Mouse (Mus musculus): ENCODE data around the gene Alg14. TPM values are rescaled to one million over a fixed set of nuclear protein-coding genes. Genes with fewer than 3 reads are reported as not detected.
A peak's percentile ranks its signal among the peaks of the same experiment; 100 is the strongest.

Gene Alg14
- polyA plus RNA-seq, 1 experiment = 18.2 TPM

GRCm38 (mm10) chr3:121272577-121272976 lies 19.0 kb upstream of the Alg14 start:
- H3K4me1 ChIP-seq (ENCODE audit: control insufficient read depth, insufficient read depth, low read length) = no peaks in the 10 kb centered on the region
- H3K9me3 ChIP-seq (replicated peaks; ENCODE audit: control insufficient read depth, insufficient read depth, low read length, poor library complexity, severe bottlenecking) = no peaks in the 10 kb centered on the region
- TF ChIP-seq POLR2A (IDR thresholded peaks at IDR 0.05; ENCODE audit: insufficient read depth, low read length) (no peak), CTCF (IDR thresholded peaks at IDR 0.05; ENCODE audit: low read depth, low read length) (no peak), EP300 (IDR thresholded peaks at IDR 0.05; ENCODE audit: insufficient read depth, low read depth, low read length) (no peak)
- H3K36me3 ChIP-seq (ENCODE audit: control insufficient read depth, insufficient read depth, low read length, poor library complexity, severe bottlenecking) = no peaks in the 10 kb centered on the region
- peaks cover 1% of the 10 kb centered on the region; the same call in 1 of the 2 replicates for H3K27me3 ChIP-seq (ENCODE audit: control insufficient read depth, insufficient read depth, low read length, poor library complexity, severe bottlenecking)
- H3K9ac ChIP-seq (ENCODE audit: low read depth, poor library complexity, severe bottlenecking) = no peak overlapping the region
- no peak overlapping the region for H3K4me3 ChIP-seq (ENCODE audit: low read depth, low read length)
- no peak overlapping the region for H3K27ac ChIP-seq (ENCODE audit: insufficient read depth, low read length)

- Histone ChIP-seq H3K36me3 (ENCODE audit: control insufficient read depth, insufficient read depth, low read length, poor library complexity, severe bottlenecking) (no peaks in the 10 kb centered on the region), H3K27ac (ENCODE audit: insufficient read depth, low read length) (no peak overlapping the region), H3K4me3 (ENCODE audit: low read depth, low read length) (no peak overlapping the region), H3K9me3 (replicated peaks; ENCODE audit: control insufficient read depth, insufficient read depth, low read length, poor library complexity, severe bottlenecking) (no peaks in the 10 kb centered on the region), H3K27me3 (ENCODE audit: control insufficient read depth, insufficient read depth, low read length, poor library complexity, severe bottlenecking) (no peaks in the 10 kb centered on the region; the same call in 1 of the 2 replicates), H3K9ac (ENCODE audit: low read depth, poor library complexity, severe bottlenecking) (no peak overlapping the region), H3K4me1 (ENCODE audit: control insufficient read depth, insufficient read depth, low read length) (no peaks in the 10 kb centered on the region)
- TF ChIP-seq EP300 (IDR thresholded peaks at IDR 0.05; ENCODE audit: insufficient read depth, low read depth, low read length) (no peak), POLR2A (IDR thresholded peaks at IDR 0.05; ENCODE audit: insufficient read depth, low read length) (no peak), CTCF (IDR thresholded peaks at IDR 0.05; ENCODE audit: low read depth, low read length) (no peak)
These were observed 17.6 kb upstream of the Alg14 start for GRCm38 (mm10) chr3:121274010-121274409.

DNA sequence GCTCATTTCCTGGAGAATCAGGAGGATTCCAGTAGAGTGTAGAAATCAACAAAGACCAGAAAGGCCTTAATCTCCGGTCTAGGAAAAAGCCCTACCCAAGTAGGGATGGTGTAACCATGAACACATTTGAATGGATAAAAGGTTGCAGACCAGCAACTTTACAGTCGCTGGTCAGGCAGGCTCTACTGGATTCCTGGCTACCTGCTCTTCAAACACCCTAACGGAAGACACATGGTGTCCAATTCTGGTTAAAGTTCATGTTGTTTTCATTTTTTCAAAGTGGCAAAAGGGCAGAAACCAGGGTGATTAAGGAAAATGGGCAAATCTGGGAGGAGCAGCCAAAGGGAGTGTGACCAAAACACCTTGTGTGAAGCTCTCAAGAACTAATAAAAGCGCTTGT lies 14.6 kb upstream of the Alg14 start:
- Histone ChIP-seq H3K27me3 (ENCODE audit: control insufficient read depth, insufficient read depth, low read length, poor library complexity, severe bottlenecking) (no peaks in the 10 kb centered on the region; the same call in 1 of the 2 replicates), H3K9me3 (replicated peaks; ENCODE audit: control insufficient read depth, insufficient read depth, low read length, poor library complexity, severe bottlenecking) (no peaks in the 10 kb centered on the region), H3K27ac (ENCODE audit: insufficient read depth, low read length) (no peak overlapping the region), H3K4me1 (ENCODE audit: control insufficient read depth, insufficient read depth, low read length) (no peaks in the 10 kb centered on the region), H3K4me3 (ENCODE audit: low read depth, low read length) (no peak overlapping the region), H3K9ac (ENCODE audit: low read depth, poor library complexity, severe bottlenecking) (no peak overlapping the region), H3K36me3 (ENCODE audit: control insufficient read depth, insufficient read depth, low read length, poor library complexity, severe bottlenecking) (no peaks in the 10 kb centered on the region)
- TF ChIP-seq POLR2A (IDR thresholded peaks at IDR 0.05; ENCODE audit: insufficient read depth, low read length) = no peak
- no peak for TF ChIP-seq CTCF (IDR thresholded peaks at IDR 0.05; ENCODE audit: low read depth, low read length)
- TF ChIP-seq EP300 (IDR thresholded peaks at IDR 0.05; ENCODE audit: insufficient read depth, low read depth, low read length) = no peak

- no peaks in the 10 kb centered on the region; the same call in 1 of the 2 replicates for H3K27me3 ChIP-seq (ENCODE audit: control insufficient read depth, insufficient read depth, low read length, poor library complexity, severe bottlenecking)
- H3K9ac ChIP-seq (ENCODE audit: low read depth, poor library complexity, severe bottlenecking) = no peak overlapping the region
- H3K4me1 ChIP-seq (ENCODE audit: control insufficient read depth, insufficient read depth, low read length) = no peaks in the 10 kb centered on the region
- H3K27ac ChIP-seq (ENCODE audit: insufficient read depth, low read length) = no peak overlapping the region
- H3K4me3 ChIP-seq (ENCODE audit: low read depth, low read length) = no peak overlapping the region
- H3K9me3 ChIP-seq (replicated peaks; ENCODE audit: control insufficient read depth, insufficient read depth, low read length, poor library complexity, severe bottlenecking) = no peaks in the 10 kb centered on the region
- TF ChIP-seq EP300 (IDR thresholded peaks at IDR 0.05; ENCODE audit: insufficient read depth, low read depth, low read length) (no peak), CTCF (IDR thresholded peaks at IDR 0.05; ENCODE audit: low read depth, low read length) (no peak), POLR2A (IDR thresholded peaks at IDR 0.05; ENCODE audit: insufficient read depth, low read length) (no peak)
- H3K36me3 ChIP-seq (ENCODE audit: control insufficient read depth, insufficient read depth, low read length, poor library complexity, severe bottlenecking) = no peaks in the 10 kb centered on the region
These were observed 14.0 kb upstream of the Alg14 start for GRCm38 (mm10) chr3:121277557-121277956.

DNA sequence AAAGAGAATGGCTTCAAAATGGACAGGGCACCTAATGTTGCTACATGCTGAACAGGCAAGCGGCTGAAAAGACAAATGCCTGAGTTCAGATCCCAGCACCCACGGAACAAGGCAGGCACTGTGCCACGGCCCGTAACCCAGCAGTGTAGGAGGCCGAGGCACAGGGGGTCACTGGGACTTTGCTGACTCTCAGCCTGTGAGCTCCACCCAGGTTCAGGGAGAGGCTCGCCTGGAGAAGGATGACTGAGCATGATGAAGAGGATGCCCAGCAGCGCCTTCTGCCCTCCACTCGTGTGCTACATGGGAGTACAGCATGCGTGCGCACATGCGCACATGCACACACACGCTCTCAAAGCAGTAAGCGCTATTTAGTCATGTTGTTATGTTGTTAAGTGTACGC lies 11.9 kb upstream of the Alg14 start:
- TF ChIP-seq POLR2A (IDR thresholded peaks at IDR 0.05; ENCODE audit: insufficient read depth, low read length) (no peak), CTCF (IDR thresholded peaks at IDR 0.05; ENCODE audit: low read depth, low read length) (no peak), EP300 (IDR thresholded peaks at IDR 0.05; ENCODE audit: insufficient read depth, low read depth, low read length) (no peak)
- H3K36me3 ChIP-seq (ENCODE audit: control insufficient read depth, insufficient read depth, low read length, poor library complexity, severe bottlenecking) = no peaks in the 10 kb centered on the region
- H3K4me1 ChIP-seq (ENCODE audit: control insufficient read depth, insufficient read depth, low read length) = no peaks in the 10 kb centered on the region
- no peak overlapping the region for H3K27ac ChIP-seq (ENCODE audit: insufficient read depth, low read length)
- H3K9ac ChIP-seq (ENCODE audit: low read depth, poor library complexity, severe bottlenecking) = no peak overlapping the region
- H3K27me3 ChIP-seq (ENCODE audit: control insufficient read depth, insufficient read depth, low read length, poor library complexity, severe bottlenecking) = no peaks in the 10 kb centered on the region; the same call in 1 of the 2 replicates
- no peaks in the 10 kb centered on the region for H3K9me3 ChIP-seq (replicated peaks; ENCODE audit: control insufficient read depth, insufficient read depth, low read length, poor library complexity, severe bottlenecking)
- peak overlapping the region; percentile 24 for H3K4me3 ChIP-seq (ENCODE audit: low read depth, low read length)

- H3K4me1 ChIP-seq (ENCODE audit: control insufficient read depth, insufficient read depth, low read length) = no peaks in the 10 kb centered on the region
- TF ChIP-seq CTCF (IDR thresholded peaks at IDR 0.05; ENCODE audit: low read depth, low read length) (no peak), POLR2A (IDR thresholded peaks at IDR 0.05; ENCODE audit: insufficient read depth, low read length) (no peak), EP300 (IDR thresholded peaks at IDR 0.05; ENCODE audit: insufficient read depth, low read depth, low read length) (no peak)
These were observed 8.6 kb upstream of the Alg14 start, which contains the start of gene Tmem56 for GRCm38 (mm10) chr3:121282998-121283397. Gene Tmem56, minus strand, starts transcription at chr3:121283098.

More at GRCm38 (mm10) chr3:121282998-121283397, 8.6 kb upstream of the Alg14 start, which contains the start of gene Tmem56:
- Histone ChIP-seq H3K36me3 (ENCODE audit: control insufficient read depth, insufficient read depth, low read length, poor library complexity, severe bottlenecking) (no peaks in the 10 kb centered on the region), H3K27me3 (ENCODE audit: control insufficient read depth, insufficient read depth, low read length, poor library complexity, severe bottlenecking) (no peaks in the 10 kb centered on the region), H3K4me3 (ENCODE audit: low read depth, low read length) (no peak within 1 kb of the TSS), H3K27ac (ENCODE audit: insufficient read depth, low read length) (no peak within 1 kb of the TSS), H3K9ac (ENCODE audit: low read depth, poor library complexity, severe bottlenecking) (no peak within 1 kb of the TSS), H3K9me3 (replicated peaks; ENCODE audit: control insufficient read depth, insufficient read depth, low read length, poor library complexity, severe bottlenecking) (peaks cover 5% of the 10 kb centered on the region; the same call in 1 of the 2 replicates)
